Mouse (Mus musculus): ENCODE data around the gene Klhl33. TPM values are rescaled to one million over a fixed set of nuclear protein-coding genes. Genes with fewer than 3 reads are reported as not detected.
A peak's percentile ranks its signal among the peaks of the same experiment; 100 is the strongest.
"Not testable (repeated sequence)": the region's sequence is repeated elsewhere in the genome, so short reads cannot be mapped to it uniquely, and the experiment has no call there.

The Klhl33 gene
- total RNA-seq, 2 experiments from 2014 or later, result 0.50 to 0.63 TPM

- peak; percentile 53 to 70 for DNase-seq
Observed at GRCm38 (mm10) chr14:50903973-50904827, 6.9 kb upstream of the Klhl33 start.

GRCm38 (mm10) chr14:50897992-50898391 lies 685 bp upstream of the Klhl33 start:
- DNase-seq, result not testable (repeated sequence)

- DNase-seq, result peak in 1 of 2 experiments; percentile 23
Observed at GRCm38 (mm10) chr14:50896747-50897373, 447 bp downstream of the Klhl33 start.

- DNase-seq, result peak; percentile 58 to 67
Observed at GRCm38 (mm10) chr14:50895985-50896746, 1.1 kb downstream of the Klhl33 start.

GRCm38 (mm10) chr14:50895407-50895806 lies 1.9 kb downstream of the Klhl33 start:
- DNase-seq, result no peak

GRCm38 (mm10) chr14:50892541-50893459 lies 4.5 kb downstream of the Klhl33 start:
- peak; percentile 53 for DNase-seq

- no peak for DNase-seq
Observed at GRCm38 (mm10) chr14:50892091-50892490, 5.2 kb downstream of the Klhl33 start.

GRCm38 (mm10) chr14:50891621-50892020 lies 5.7 kb downstream of the Klhl33 start:
- no peak for DNase-seq

- no peak for DNase-seq
Observed at GRCm38 (mm10) chr14:50876236-50876950, 20.9 kb downstream of the Klhl33 start.

GRCm38 (mm10) chr14:50875591-50876230 lies 21.6 kb downstream of the Klhl33 start:
- no peak for DNase-seq

GRCm38 (mm10) chr14:50875175-50875574 lies 22.1 kb downstream of the Klhl33 start:
- DNase-seq, result no peak

- no peak for DNase-seq
Observed at GRCm38 (mm10) chr14:50871284-50871683, 26.0 kb downstream of the Klhl33 start.

- no peak for DNase-seq
Observed at GRCm38 (mm10) chr14:50870805-50871143, 26.5 kb downstream of the Klhl33 start.

- peak; percentile 76 to 81 for DNase-seq
Observed at GRCm38 (mm10) chr14:50869889-50870804, 27.2 kb downstream of the Klhl33 start, which contains the start of gene Tep1. TSS of gene Tep1 (minus strand) at chr14:50870560.

GRCm38 (mm10) chr14:50868656-50869055 lies 28.7 kb downstream of the Klhl33 start:
- no peak for DNase-seq

GRCm38 (mm10) chr14:50868211-50868610 lies 29.1 kb downstream of the Klhl33 start:
- DNase-seq, result no peak

GRCm38 (mm10) chr14:50866966-50867365 lies 30.3 kb downstream of the Klhl33 start:
- no peak for DNase-seq

- DNase-seq, result not testable (repeated sequence)
Observed at GRCm38 (mm10) chr14:50865005-50865404, 32.3 kb downstream of the Klhl33 start.

- DNase-seq, result no peak
Observed at GRCm38 (mm10) chr14:50862641-50863040, 34.7 kb downstream of the Klhl33 start.

All from adrenal gland, postnatal 36 days (tissue).